Mouse (Mus musculus) large intestine, adult 2 months (tissue): ENCODE results near the gene Mpp2. TPM values are rescaled to one million over a fixed set of nuclear protein-coding genes. Genes with fewer than 3 reads are reported as not detected.

Experiments
- DNase-seq: peaks from one replicate; pipeline ENCODE4 v3.0.0-alpha.2; 2012; ENCODE audit warnings: low read depth, low spot score
- WGBS: fragments of 180-500 bp; shearing (Covaris S2); methylation state at CpG from one replicate; pipeline ENCODE4 v1.1.7; 2018; 5-methylcytosine and 5-hydroxymethylcytosine counted together
- polyA plus RNA-seq: library from polyadenylated mRNA; depleted of rRNA; stranded (reverse); fragments of >200 nt; gene quantifications from 2 replicates; pipeline ENCODE4 v1.2.3, GENCODE M21; 2012; rRNA removed

Mpp2 gene
- polyA plus RNA-seq = 1.8 and 2.1 TPM in 2 replicates

DNA sequence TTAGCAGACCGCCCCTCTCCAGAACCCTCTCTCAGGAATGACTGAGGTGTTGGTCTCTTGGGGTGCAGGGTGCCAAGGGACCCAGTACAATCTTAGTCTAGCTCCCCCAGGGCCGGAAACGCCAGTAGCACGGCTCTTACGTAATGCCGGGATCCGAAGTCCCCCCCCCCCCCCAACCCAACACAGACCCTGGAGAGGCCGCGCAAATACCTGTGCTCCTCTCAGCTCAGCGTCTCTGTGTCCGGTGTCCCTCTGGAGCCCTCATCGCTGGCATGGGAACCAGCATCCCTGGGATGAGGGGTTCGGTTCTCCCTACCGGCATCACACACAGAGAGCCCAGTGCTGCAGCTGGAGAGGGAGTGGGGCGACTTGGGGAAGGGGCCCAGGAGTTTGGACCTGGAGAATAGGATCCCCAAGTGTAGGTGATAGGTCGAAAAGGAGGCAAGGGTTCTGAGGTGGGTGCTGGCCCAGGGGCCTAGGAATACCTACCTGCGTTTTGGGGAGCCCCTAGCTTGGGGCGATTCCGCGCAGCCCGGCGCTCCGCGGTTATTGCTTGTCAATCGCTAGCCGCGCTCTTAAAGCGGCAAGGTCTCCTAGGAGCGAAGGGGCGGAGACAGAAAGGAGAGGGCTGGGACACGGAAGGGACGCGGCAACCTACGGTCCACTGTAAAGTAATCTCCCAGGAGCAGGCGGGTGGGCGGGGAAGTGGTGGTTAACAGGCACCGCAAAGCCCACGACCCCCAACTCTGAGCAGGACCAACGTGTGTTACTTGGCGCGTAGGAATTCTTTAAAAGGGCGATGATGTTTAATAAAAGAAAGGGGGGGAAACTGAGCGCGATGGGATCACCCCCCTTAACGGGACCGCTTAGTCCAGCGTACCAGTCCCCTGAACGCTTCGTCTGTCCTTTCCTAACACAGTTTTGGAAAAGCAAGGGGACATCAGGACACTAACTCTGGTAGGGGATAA lies at the start of gene Mpp2:
TSS of gene Mpp2 (minus strand) at position 585 of the 968 bp plus-strand sequence.
- no peak for DNase-seq
- under 1% methylated on average over 49 of the region's 49 CpGs for WGBS

GRCm38 (mm10) chr11:102137625-102138446 lies 49.5 kb upstream of the Mpp2 start:
- DNase-seq = no peak
- WGBS = 40% methylated on average over 13 of the region's 13 CpGs

DNA sequence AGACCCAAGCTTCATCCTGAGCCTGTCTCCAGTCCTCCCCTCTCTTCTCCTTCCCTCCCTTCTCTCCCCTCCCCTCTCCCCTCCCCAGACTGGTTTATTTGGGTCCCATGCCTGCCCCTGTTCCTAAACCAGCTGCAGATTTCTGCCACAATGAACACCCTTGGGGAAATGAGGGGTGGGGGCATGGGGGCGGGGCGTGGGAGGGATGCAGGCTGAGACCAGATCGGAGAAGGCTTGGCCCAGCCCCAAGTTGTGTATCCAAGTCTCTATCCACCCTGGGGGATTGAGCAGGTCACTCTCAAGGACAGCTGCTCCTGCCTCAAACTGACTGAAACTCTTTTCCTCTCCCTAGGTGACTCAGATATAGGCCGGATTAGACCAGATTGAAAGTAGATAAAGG lies 46.2 kb upstream of the Mpp2 start:
- DNase-seq = no peak
- 14% methylated on average over 4 of the region's 4 CpGs for WGBS

- DNase-seq = no peak
- 50% methylated on average over 6 of the region's 6 CpGs for WGBS
These were observed 29.1 kb upstream of the Mpp2 start for GRCm38 (mm10) chr11:102117386-102117785.

DNA sequence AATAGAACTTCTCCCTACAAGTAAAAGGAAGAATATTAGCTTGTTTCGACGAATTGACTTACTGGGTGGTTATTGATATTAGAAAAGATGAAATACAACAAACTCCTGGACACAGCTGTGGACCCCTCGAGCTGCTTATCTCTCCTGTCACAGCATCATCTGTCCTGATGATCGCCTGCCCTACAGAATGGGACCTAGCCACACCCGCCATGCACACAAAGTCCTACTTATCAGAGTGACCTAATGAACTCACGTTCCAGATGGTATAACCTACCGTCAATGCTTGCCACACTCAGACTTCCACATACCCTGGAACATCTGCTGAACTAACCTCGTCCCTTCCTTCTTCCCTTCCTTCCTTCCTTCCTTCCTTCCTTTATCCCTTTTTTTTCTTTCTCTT lies 27.9 kb upstream of the Mpp2 start:
- 39% methylated on average over 8 of the region's 8 CpGs for WGBS
- no peak for DNase-seq

DNA sequence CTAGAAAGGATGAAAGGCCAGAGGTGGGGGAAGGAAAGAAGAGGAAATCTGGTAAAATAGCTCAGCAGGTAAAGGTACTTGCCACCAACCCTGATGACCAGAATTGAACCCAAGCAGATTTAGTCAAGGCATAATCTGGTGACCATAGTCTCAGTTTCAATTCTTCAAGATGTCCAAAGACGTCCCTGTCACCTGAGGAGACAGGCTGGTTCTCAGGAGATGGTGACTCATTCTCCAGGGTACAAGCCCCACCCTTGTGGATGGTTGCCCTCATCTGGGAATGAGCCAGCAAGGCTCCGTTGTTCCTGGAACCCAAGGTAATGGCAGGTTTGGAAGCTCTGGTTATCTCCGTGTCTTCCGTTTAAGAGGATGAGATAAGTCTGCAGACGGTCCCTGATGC lies 23.3 kb upstream of the Mpp2 start:
- WGBS = 38% methylated on average over 5 of the region's 5 CpGs

DNA sequence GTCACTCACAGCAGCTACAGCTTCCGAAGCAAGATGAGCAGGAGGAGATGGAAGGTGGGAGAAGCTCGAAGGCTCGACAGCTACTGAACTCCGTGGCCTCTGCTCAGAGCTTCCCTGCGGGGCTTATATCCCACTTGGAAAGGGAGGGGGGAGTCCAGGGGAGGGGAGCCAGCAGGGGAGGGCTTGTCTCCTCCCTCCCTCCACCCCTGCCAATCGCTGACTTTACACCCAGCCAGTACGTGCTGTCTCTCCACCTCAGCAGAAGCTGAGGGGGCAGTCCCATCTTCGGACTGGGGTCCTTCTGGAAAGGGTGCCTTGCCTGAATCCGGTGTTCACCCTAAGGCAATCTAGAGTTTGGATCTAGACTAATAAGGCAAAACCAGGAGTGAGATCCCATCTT lies 19.4 kb upstream of the Mpp2 start, which contains the start of gene Pyy:
TSS of gene Pyy (minus strand) at position 101 of the 400 bp plus-strand sequence.
- WGBS = 9% methylated on average over 9 of the region's 9 CpGs
- DNase-seq = no peak

More for the DNA sequence above, 23.3 kb upstream of the Mpp2 start:
- no peak for DNase-seq

DNA sequence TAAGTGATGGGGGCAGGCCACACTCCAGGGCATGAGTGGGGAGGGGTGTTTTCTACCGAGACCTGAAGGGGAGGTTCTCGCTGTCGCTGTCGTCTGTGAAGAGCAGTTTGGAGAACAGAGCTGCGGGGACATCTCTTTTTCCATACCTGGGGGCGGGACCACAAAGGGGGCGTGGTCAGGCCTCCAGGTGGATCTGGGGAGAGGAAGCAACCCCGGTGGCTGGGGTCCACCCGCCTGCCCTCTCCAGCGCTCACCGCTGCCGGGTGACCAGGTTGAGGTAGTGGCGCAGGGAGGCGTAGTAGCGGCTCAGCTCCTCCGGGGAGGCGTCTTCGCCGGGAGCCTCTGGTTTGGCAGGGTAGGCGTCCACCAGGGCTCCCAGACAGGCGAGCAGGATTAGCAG lies 18.6 kb upstream of the Mpp2 start:
- 5% methylated on average over 21 of the region's 21 CpGs for WGBS
- DNase-seq = no peak

GRCm38 (mm10) chr11:102102485-102103258 lies 14.4 kb upstream of the Mpp2 start:
- no peak for DNase-seq
- WGBS = 15% methylated on average over 17 of the region's 17 CpGs

DNA sequence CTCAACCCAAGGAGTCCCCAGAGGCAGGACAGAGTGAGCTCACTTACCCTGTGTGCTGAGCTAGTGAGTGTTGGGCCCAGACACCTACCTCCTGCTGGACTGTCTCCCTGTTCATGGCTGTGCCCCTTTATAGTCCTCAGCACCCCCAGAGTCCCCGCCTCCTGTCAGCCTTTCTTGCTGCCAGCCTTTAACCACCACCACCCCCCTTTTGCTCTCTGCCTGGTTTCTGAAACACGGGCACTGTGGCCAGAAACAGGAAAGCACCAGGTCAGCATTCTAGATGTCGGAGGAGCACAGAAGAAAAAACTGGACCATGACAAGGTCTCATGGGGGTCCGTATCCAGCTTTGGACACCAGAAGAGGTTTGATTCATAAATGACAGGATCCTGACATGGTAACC lies 12.9 kb upstream of the Mpp2 start, which contains the start of gene Ppy:
TSS of gene Ppy (minus strand) at position 101 of the 400 bp plus-strand sequence.
- WGBS = 76% methylated on average over 4 of the region's 4 CpGs

GRCm38 (mm10) chr11:102096887-102097391 lies 8.6 kb upstream of the Mpp2 start:
- WGBS = 3% methylated on average over 18 of the region's 18 CpGs
- no peak for DNase-seq

More for the DNA sequence above, 12.9 kb upstream of the Mpp2 start, which contains the start of gene Ppy:
- DNase-seq = no peak

DNA sequence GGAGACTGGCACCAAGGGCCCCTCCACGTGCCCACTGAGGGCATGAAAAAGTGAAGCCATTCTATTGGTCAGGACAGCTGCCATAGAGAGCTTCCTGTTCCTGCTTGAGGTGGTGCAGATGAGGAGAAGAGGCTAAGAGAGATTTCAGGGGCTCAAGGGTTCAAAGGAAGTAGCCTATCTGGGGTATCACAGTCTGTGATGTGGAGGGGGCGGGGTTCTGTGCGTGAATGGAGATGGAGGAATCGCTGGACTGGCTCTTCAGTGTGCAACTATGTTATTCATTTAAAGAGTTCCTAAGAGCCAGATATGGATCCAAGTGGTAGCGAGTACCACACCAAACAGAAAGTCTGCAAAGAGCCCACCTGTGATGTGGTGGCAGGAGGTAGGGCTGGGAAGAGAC lies 8.1 kb upstream of the Mpp2 start:
- DNase-seq = no peak
- WGBS = 66% methylated on average over 5 of the region's 5 CpGs

- 93% methylated on average over 3 of the region's 3 CpGs for WGBS
- DNase-seq = no peak
These were observed 7.4 kb upstream of the Mpp2 start for GRCm38 (mm10) chr11:102095676-102096075.

DNA sequence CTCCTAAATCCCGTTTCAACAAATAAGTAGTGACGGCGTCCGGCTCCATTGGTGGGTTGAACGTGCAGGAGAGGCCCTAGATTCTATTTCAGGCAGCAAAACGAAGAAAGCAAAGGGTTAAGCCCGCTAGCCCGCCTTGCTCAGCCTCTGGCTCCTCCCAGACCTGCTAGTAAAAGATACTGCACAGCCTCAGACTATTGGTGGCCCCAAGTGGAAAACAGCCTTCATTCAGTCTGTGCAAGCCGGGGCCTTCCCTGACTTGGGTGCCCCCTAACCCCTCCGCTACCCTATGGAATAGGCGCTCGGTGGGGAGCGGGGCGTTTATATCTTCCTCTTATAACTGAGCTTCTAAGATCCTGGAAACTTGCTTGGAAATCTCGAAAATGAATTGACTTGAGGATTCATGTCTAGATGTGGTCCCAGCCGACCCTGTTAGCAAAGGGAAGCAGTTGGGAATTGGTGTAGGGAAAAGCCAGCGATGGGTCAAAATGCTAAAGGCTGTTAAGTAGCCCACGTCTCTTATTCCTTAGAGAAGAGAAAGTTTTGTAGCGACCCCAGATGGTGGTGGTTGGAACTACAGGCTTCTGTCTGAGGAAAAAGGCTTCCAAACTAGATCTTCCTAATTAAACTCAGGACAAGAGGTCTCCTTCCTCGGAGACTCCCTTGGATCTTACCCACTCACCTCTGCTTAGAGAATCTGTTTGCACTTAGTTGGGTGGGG lies 933 bp upstream of the Mpp2 start:
- WGBS = under 1% methylated on average over 20 of the region's 20 CpGs
- DNase-seq = no peak

DNA sequence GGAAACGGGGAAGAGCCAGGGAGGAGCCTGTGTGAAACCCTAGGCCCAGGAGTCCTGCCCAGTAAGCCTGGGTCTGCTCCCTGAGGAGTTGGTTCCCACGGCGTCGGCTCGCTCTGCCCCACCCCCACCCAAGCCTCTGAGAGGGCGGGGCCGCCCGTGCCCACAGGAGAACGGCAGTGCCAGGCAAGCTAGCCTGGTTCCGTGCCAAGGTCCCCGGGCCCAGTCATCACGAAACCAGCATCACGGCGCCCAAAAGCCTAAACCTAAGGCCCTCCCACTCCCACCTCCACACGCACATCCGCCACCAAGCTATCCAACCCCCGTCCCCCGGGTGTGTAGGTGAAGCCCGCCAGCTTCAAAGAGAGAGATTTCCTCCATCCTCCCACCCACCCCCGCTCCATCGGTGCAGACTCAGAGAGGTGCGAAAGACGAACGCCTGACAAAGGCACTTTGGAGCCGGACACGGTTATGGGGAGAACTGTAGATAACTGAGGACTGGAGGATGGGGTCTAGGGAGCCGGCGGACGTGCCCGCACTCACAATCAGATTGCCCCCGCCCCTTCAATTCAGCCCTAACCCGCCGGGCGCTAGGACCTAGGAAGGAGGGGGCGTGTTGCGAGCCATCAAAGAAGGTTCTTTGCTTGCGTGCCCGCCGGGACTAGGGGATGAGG lies 1.1 kb downstream of the Mpp2 start:
- no peak for DNase-seq
- under 1% methylated on average over 39 of the region's 39 CpGs for WGBS

DNA sequence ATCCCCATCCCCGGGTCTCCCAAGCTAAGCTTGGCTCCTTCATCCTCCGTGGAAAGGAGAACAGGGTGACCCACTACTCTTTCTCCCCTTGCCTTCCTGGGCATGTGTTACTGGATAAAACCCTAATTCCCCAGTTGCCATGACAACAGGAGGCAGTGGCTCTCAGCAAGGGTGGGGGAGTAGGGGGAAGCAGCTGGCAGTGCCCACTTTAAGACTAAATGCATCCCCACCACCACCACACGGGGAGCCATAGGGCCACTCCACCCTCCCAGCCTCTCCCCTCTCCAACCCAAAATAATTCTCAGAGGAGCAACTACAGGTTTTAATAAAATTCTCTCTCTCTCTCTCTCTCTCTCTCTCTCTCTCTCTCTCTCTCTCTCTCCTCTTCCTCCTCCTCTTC lies 2.0 kb downstream of the Mpp2 start:
- WGBS = 16% methylated on average over 3 of the region's 3 CpGs

DNA sequence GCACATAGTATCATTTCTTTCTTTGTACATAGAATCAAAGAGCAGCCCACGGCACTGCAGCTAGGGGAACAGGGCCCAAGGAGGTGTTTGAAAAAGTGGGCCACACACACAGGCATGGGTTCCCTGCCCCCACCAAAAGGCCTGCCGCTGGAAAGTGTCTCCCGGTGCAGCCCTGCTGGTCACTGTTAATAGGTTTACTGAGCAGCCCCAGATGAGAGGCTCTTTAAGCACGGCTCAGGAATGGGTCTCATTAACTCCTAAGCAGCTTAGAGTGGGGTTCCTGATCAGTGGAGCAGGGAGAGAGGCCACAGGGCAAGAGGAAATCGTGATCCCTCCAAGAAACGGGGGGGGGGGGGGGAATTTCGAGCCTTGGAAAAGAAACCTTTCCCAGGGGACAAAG lies 4.2 kb downstream of the Mpp2 start:
- DNase-seq = no peak
- WGBS = 79% methylated on average over 7 of the region's 7 CpGs

More for the DNA sequence above, 2.0 kb downstream of the Mpp2 start:
- no peak for DNase-seq

GRCm38 (mm10) chr11:102083193-102083592 lies 5.1 kb downstream of the Mpp2 start:
- WGBS = 49% methylated on average over 4 of the region's 4 CpGs
- DNase-seq = no peak
